Mouse (Mus musculus): ENCODE results near the gene Ubb. TPM values are rescaled to one million over a fixed set of nuclear protein-coding genes. Genes with fewer than 3 reads are reported as not detected.

Gene Ubb
- polyA plus RNA-seq, 1 experiment: 1,633 TPM

DNA sequence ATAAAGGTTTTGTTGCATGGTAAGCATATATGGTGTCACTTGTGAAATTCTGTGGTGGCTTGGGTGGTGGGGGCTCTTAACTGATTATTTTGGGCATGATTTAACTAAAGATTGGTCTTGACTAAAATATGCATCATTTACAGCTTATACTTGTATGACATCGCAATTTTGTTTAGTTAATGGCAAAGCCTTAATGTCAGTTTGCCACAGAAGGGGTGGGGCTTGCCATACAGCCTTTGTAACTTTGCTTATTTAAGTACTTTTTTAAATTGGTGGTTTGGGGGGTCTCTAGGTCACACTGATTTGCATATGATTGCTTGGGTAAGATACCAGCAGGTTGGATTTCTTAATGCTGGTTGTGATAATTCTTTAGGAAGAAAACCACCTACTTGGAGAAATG is 2.2 kb downstream of the Ubb start:
- Histone ChIP-seq H3K79me2 (ENCODE audit: control insufficient read depth, insufficient read depth) (peaks cover 44% of the 10 kb centered on the region), H3K27me3 (ENCODE audit: control insufficient read depth, insufficient read depth, insufficient read length) (no peaks in the 10 kb centered on the region), H3K36me3 (ENCODE audit: control insufficient read depth, insufficient read depth) (peaks cover 27% of the 10 kb centered on the region), H3ac (ENCODE audit: control insufficient read depth, insufficient read length, low read depth) (no peak overlapping the region), H3K4me3 (ENCODE audit: insufficient read depth, poor library complexity, severe bottlenecking) (peak overlapping the region; percentile 47), H3K79me3 (ENCODE audit: low read depth) (peaks cover 27% of the 10 kb centered on the region)
- TF ChIP-seq MYOD1 (IDR thresholded peaks at IDR 0.05; ENCODE audit: control insufficient read depth, insufficient read length, low read depth) (no peak), CTCF (IDR thresholded peaks at IDR 0.05; ENCODE audit: control insufficient read depth, insufficient read depth, insufficient read length) (no peak), MAX (IDR thresholded peaks at IDR 0.05) (no peak), MYOG (IDR thresholded peaks at IDR 0.05; ENCODE audit: control insufficient read depth, extremely low read depth, insufficient read length) (no peak), FOSL1 (IDR thresholded peaks at IDR 0.05; ENCODE audit: insufficient read depth, low read length, poor library complexity, severe bottlenecking) (no peak), CEBPB (IDR thresholded peaks at IDR 0.05; ENCODE audit: low read depth) (no peak), USF1 (IDR thresholded peaks at IDR 0.05; ENCODE audit: low read depth) (no peak)

DNA sequence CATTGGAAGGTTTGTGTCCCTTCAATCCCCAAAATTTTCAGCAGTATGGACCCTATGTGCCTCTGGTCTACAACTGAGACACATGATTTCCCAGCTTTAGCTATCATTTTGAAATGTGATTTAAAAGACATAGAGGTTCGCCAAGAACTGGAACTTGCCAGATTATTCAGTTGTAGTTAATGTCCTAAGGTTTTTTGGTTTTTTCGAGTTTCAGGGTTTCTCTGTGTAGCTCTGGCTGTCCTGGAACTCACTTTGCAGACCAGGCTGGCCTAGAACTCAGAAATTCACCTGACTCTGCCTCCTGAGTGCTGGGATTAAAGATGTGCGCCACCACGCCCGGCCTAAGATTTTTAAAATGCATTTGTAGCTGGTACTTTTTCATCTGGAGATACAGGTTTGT is 2.7 kb downstream of the Ubb start:
- H3K4me3 ChIP-seq (ENCODE audit: insufficient read depth, poor library complexity, severe bottlenecking): peak overlapping the region; percentile 47
- TF ChIP-seq MYOG (IDR thresholded peaks at IDR 0.05; ENCODE audit: control insufficient read depth, extremely low read depth, insufficient read length) (no peak), FOSL1 (IDR thresholded peaks at IDR 0.05; ENCODE audit: insufficient read depth, low read length, poor library complexity, severe bottlenecking) (no peak), USF1 (IDR thresholded peaks at IDR 0.05; ENCODE audit: low read depth) (no peak), MYOD1 (IDR thresholded peaks at IDR 0.05; ENCODE audit: control insufficient read depth, insufficient read length, low read depth) (no peak), CEBPB (IDR thresholded peaks at IDR 0.05; ENCODE audit: low read depth) (no peak), CTCF (IDR thresholded peaks at IDR 0.05; ENCODE audit: control insufficient read depth, insufficient read depth, insufficient read length) (no peak)

DNA sequence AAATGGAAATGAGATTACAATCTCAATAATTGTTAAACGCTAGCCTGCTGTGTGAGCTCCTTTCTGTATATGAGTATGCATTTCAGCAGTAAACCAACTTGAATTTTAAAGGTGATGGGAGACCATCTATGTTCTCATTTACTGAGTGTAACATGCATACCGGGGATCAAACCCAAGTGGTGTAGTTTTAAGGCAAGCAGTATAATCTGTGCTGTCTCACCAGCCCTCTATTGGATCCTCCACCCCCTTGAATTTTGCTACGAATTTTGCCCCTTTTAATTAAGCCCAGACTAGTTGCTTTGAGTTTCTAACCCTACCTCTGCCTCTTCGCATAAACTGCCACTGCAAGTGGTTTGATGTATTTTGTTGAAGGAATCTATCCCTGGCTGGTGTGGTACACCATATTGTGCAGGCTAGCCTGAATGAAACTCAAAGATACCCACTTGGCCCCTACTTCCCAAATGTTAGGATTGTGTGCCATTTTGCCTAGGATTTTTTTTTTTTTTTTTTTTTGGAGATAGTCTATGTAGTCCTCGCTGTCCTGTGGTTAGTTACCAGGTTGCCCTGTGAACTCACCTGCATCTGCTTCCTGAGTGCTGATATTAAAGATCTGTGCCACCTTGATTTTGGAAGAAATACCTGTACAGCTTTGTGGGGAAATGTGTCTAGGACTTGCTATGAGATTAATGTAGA is 3.3 kb downstream of the Ubb start:
- Histone ChIP-seq H3K79me2 (ENCODE audit: control insufficient read depth, insufficient read depth) (peaks cover 44% of the 10 kb centered on the region), H3ac (ENCODE audit: control insufficient read depth, insufficient read length, low read depth) (no peak overlapping the region), H3K79me3 (ENCODE audit: low read depth) (peaks cover 27% of the 10 kb centered on the region), H3K27me3 (ENCODE audit: control insufficient read depth, insufficient read depth, insufficient read length) (no peaks in the 10 kb centered on the region), H3K36me3 (ENCODE audit: control insufficient read depth, insufficient read depth) (peaks cover 27% of the 10 kb centered on the region), H3K4me3 (ENCODE audit: insufficient read depth, poor library complexity, severe bottlenecking) (peak overlapping the region; percentile 47)
- TF ChIP-seq CTCF (IDR thresholded peaks at IDR 0.05; ENCODE audit: control insufficient read depth, insufficient read depth, insufficient read length) (no peak), MAX (IDR thresholded peaks at IDR 0.05) (no peak), USF1 (IDR thresholded peaks at IDR 0.05; ENCODE audit: low read depth) (no peak), MYOD1 (IDR thresholded peaks at IDR 0.05; ENCODE audit: control insufficient read depth, insufficient read length, low read depth) (no peak), FOSL1 (IDR thresholded peaks at IDR 0.05; ENCODE audit: insufficient read depth, low read length, poor library complexity, severe bottlenecking) (no peak), CEBPB (IDR thresholded peaks at IDR 0.05; ENCODE audit: low read depth) (no peak), MYOG (IDR thresholded peaks at IDR 0.05; ENCODE audit: control insufficient read depth, extremely low read depth, insufficient read length) (no peak)

More for the DNA sequence above, 2.7 kb downstream of the Ubb start:
- Histone ChIP-seq H3K79me2 (ENCODE audit: control insufficient read depth, insufficient read depth) (peaks cover 44% of the 10 kb centered on the region), H3ac (ENCODE audit: control insufficient read depth, insufficient read length, low read depth) (no peak overlapping the region), H3K27me3 (ENCODE audit: control insufficient read depth, insufficient read depth, insufficient read length) (no peaks in the 10 kb centered on the region), H3K36me3 (ENCODE audit: control insufficient read depth, insufficient read depth) (peaks cover 27% of the 10 kb centered on the region), H3K79me3 (ENCODE audit: low read depth) (peaks cover 27% of the 10 kb centered on the region)

DNA sequence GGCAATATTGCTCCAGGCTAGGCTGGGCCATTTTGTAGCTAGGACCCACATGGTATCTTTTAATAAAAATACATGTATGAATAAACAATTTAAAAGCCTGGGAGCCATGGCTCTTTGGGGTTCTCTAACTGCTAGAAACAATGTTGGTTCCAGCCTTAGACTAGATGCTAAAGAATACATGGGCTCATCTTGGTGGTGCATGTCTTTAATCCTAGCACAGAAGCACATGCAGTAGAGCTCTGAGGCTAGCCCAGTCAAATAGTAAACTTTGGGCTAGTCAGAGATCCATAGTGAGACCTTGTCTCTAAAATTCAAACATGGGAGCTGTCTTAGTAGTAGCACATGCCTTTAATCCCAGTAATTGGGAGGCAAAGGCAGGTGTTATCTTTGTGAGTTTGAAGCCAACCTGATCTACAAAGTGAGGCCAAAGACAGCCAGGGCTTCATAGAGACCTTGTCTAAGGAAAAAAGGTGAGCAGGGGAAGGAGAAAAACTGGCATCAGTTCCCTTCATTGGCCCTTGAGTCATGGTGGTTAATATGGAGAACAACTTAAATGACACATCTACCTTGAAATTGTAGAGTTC is 4.1 kb downstream of the Ubb start:
- Histone ChIP-seq H3K79me2 (ENCODE audit: control insufficient read depth, insufficient read depth) (peaks cover 44% of the 10 kb centered on the region), H3K36me3 (ENCODE audit: control insufficient read depth, insufficient read depth) (peaks cover 27% of the 10 kb centered on the region), H3K27me3 (ENCODE audit: control insufficient read depth, insufficient read depth, insufficient read length) (no peaks in the 10 kb centered on the region), H3ac (ENCODE audit: control insufficient read depth, insufficient read length, low read depth) (no peak overlapping the region), H3K4me3 (ENCODE audit: insufficient read depth, poor library complexity, severe bottlenecking) (no peak overlapping the region), H3K79me3 (ENCODE audit: low read depth) (peaks cover 27% of the 10 kb centered on the region)
- TF ChIP-seq CTCF (IDR thresholded peaks at IDR 0.05; ENCODE audit: control insufficient read depth, insufficient read depth, insufficient read length): no peak
- TF ChIP-seq MYOD1 (IDR thresholded peaks at IDR 0.05; ENCODE audit: control insufficient read depth, insufficient read length, low read depth): no peak
- TF ChIP-seq MAX (IDR thresholded peaks at IDR 0.05): no peak
- no peak for TF ChIP-seq FOSL1 (IDR thresholded peaks at IDR 0.05; ENCODE audit: insufficient read depth, low read length, poor library complexity, severe bottlenecking)
- no peak for TF ChIP-seq USF1 (IDR thresholded peaks at IDR 0.05; ENCODE audit: low read depth)
- TF ChIP-seq MYOG (IDR thresholded peaks at IDR 0.05; ENCODE audit: control insufficient read depth, extremely low read depth, insufficient read length): no peak
- no peak for TF ChIP-seq CEBPB (IDR thresholded peaks at IDR 0.05; ENCODE audit: low read depth)

DNA sequence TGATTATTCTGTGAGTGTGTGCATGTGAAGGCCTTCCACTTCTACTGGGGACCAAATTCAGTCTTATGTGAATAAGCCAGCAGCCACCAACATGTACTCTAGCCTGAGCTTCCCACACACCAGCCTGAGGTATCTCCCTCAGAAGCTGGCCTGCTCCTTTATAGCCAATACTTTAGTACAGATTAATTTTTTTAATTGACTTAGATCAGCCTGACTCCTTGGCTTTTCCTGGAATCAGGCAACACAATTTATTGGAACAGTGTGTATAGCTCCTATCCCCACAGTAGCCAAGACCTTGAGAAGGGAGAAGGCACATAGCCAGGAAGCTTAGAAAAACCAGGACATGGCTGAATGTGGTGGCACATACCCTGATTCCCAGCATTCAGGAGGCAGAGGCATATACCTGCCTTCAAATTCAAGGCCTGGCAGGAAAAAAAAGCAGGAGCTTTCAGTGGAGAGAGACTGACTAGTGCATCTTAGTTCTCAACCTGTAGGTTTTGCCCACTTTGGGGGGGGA is 5.0 kb downstream of the Ubb start:
- Histone ChIP-seq H3K79me3 (ENCODE audit: low read depth) (peaks cover 27% of the 10 kb centered on the region), H3K36me3 (ENCODE audit: control insufficient read depth, insufficient read depth) (peaks cover 27% of the 10 kb centered on the region), H3K79me2 (ENCODE audit: control insufficient read depth, insufficient read depth) (peaks cover 37% of the 10 kb centered on the region), H3ac (ENCODE audit: control insufficient read depth, insufficient read length, low read depth) (no peak overlapping the region), H3K27me3 (ENCODE audit: control insufficient read depth, insufficient read depth, insufficient read length) (no peaks in the 10 kb centered on the region), H3K4me3 (ENCODE audit: insufficient read depth, poor library complexity, severe bottlenecking) (no peak overlapping the region)
- TF ChIP-seq CTCF (IDR thresholded peaks at IDR 0.05; ENCODE audit: control insufficient read depth, insufficient read depth, insufficient read length) (no peak), MYOD1 (IDR thresholded peaks at IDR 0.05; ENCODE audit: control insufficient read depth, insufficient read length, low read depth) (no peak), MAX (IDR thresholded peaks at IDR 0.05) (no peak), FOSL1 (IDR thresholded peaks at IDR 0.05; ENCODE audit: insufficient read depth, low read length, poor library complexity, severe bottlenecking) (no peak), USF1 (IDR thresholded peaks at IDR 0.05; ENCODE audit: low read depth) (no peak), MYOG (IDR thresholded peaks at IDR 0.05; ENCODE audit: control insufficient read depth, extremely low read depth, insufficient read length) (no peak), CEBPB (IDR thresholded peaks at IDR 0.05; ENCODE audit: low read depth) (no peak)
